Mouse (Mus musculus) layer of hippocampus, postnatal 14 days (tissue): ENCODE data around the gene Olfr1121. TPM values are rescaled to one million over a fixed set of nuclear protein-coding genes. Genes with fewer than 3 reads are reported as not detected.
"Not testable (repeated sequence)": the region's sequence is repeated elsewhere in the genome, so short reads cannot be mapped to it uniquely, and the experiment has no call there.

Source experiments
- DNase-seq, 2 experiments: peaks; one replicate each; pipeline ENCODE4 v3.0.0; 2021 to 2022; ENCODE audit warnings: low spot score in 2 of 2, mixed read lengths in 1 of 2
- long read RNA-seq, 2 experiments: library from polyadenylated mRNA; stranded (forward); transcript quantifications; one replicate each; pipeline ENCODE4 v2.0.0; 2021
- total RNA-seq, 2 experiments: library from RNA; stranded (reverse); gene quantifications; 2 replicates each; pipeline ENCODE4 v1.2.3; 2021

Olfr1121 gene
- total RNA-seq, result not detected
- long read RNA-seq, experiment 1, result 0 reads
- long read RNA-seq, experiment 2, result 0 reads

DNA sequence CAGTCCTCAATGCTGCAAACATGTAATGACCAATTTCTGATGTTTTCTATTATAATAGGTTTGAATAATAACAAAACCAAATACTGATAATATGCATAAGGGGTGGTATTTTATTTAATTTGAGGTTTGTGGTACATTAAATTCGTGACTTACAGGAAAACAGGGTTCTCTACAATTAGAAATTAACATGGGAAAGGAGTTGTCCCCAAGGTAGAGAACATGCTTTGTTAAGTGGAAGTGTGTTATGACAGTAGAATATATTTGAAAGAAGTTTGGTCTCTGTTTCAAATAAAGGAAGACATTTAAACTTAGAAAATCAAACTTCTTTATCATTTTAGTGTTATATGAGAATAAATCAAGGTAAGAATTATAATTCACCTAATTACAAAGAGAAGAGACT lies at the start of gene Olfr1121:
TSS of gene Olfr1121 (plus strand) at position 301 of the 400 bp plus-strand sequence.
- no peak for DNase-seq

DNA sequence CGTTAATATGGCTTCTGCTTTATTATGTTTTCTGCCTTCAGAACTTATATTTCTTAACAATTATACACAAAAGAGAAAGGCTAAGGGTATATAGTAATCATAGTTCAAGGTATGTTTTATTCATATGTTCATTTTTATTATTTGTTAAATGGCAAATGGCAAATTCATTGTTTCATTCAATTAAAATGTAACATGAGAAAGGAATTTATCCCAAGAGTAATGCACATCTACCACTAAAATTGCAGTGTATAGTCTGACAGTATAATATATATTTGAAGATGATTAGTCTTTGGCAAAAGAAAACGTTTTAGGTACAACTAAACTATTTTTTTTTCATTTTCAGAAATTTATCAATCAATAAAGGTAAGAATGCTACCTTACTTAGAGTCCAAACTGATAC lies 15.2 kb upstream of the Olfr1121 start, which contains the start of gene Olfr1120:
TSS of gene Olfr1120 (plus strand) at position 301 of the 400 bp plus-strand sequence.
- no peak for DNase-seq

DNA sequence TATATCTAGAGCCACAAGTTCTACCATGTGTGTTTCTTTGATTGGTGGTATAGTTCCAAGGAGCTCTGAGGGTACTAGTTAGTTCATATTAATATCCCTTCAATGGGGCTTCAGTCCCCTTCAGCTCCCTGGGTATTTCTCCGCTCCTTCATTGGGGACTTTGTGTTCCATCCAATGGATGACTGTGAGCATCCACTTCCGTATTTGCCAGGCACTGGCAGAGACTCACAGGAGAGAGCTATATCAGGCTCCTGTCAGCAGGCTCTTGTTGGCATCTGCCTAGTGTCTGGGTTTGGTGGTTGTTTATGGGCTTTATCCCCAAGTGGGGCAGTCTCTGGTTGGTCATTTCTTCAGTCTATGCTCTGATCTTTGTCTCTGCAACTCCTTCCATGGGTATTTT lies 9.6 kb upstream of the Olfr1121 start:
- DNase-seq, result not testable (repeated sequence)

DNA sequence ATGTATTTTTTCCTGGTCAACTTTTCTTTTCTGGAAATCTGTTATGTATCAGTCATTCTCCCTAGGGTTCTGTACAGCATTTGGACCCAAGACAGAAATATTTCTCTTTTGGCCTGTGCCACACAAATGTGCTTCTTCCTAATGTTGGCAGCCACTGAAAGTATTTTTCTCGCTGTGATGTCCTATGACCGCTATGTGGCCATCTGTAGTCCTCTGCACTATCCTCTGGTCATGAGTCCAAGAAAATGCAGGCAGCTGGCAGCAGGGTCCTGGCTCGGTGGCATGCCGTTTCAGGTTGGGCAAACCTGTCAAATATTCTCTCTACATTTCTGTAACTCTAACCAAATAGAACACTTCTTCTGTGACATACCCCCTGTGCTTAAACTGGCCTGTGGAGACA lies 2.0 kb downstream of the Olfr1121 start:
- no peak for DNase-seq

DNA sequence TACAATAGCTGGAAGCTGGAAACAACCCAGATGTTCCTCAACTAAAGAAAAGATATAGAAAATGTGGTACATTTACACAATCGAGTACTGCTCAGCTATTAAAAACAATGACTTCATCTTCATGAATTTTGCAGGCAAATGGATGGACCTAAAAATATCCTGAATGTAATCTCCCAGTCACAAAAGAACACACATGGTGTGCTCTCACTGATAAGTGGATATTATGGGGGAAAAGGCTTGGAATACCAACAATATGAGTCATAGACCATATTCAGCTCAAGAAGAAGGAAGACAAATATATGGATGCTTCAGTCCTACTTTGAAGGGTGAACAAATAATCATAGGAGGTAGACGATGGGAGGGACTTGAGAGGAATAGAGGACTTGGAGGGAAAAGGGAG lies 14.2 kb downstream of the Olfr1121 start:
- no peak for DNase-seq

- no peak for DNase-seq
Observed at GRCm38 (mm10) chr2:87385549-87385948, 15.9 kb downstream of the Olfr1121 start, which contains the start of gene Olfr1122. TSS of gene Olfr1122 (plus strand) at chr2:87385849.

DNA sequence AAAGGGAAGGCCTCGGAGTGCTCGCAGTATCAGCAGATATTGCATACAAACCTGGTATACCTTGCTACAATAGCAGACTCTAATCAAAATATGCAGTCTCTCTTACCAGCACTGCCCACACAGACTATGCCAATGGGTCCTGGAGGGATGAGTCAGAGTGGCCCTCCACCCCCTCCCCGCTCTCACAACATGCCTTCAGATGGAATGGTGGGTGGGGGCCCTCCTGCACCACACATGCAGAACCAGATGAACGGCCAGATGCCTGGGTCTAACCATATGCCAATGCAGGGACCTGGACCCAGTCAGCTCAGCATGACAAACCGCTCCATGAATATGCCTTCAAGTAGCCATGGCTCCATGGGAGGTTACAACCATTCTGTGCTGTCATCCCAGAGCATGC lies 23.9 kb downstream of the Olfr1121 start:
- not testable (repeated sequence) for DNase-seq

GRCm38 (mm10) chr2:87394686-87395085 lies 25.0 kb downstream of the Olfr1121 start:
- DNase-seq, result peak in 1 of 2 experiments; percentile 4

- DNase-seq, result no peak
Observed at GRCm38 (mm10) chr2:87416335-87416734, 46.6 kb downstream of the Olfr1121 start, which contains the start of gene Olfr1123. TSS of gene Olfr1123 (plus strand) at chr2:87416635.

Other genes with a start within 250 kb of the Olfr1121 start
- not detected for gene Olfr1110, start 229.6 kb upstream of the Olfr1121 start, total RNA-seq
- gene Olfr1111, start 217.3 kb upstream of the Olfr1121 start, total RNA-seq, result not detected
- gene Olfr1112, start 182.1 kb upstream of the Olfr1121 start, total RNA-seq, result not detected
- gene Olfr1113, start 160.9 kb upstream of the Olfr1121 start, total RNA-seq, result not detected
- gene Olfr1115, start 121.9 kb upstream of the Olfr1121 start, total RNA-seq, result not detected
- gene Olfr1116, start 102.4 kb upstream of the Olfr1121 start, total RNA-seq, result not detected
- not detected for gene Olfr1118, start 62.3 kb upstream of the Olfr1121 start, total RNA-seq
- gene Olfr1120, start 15.1 kb upstream of the Olfr1121 start, total RNA-seq, result not detected
- gene Olfr1122, start 16.0 kb downstream of the Olfr1121 start, total RNA-seq, result not detected
- gene Olfr1123, start 46.7 kb downstream of the Olfr1121 start, total RNA-seq, result not detected
- not detected for gene Olfr1124, start 60.4 kb downstream of the Olfr1121 start, total RNA-seq
- not detected for gene Olfr1126, start 84.1 kb downstream of the Olfr1121 start, total RNA-seq
- not detected for gene Pramel7, start 127.2 kb downstream of the Olfr1121 start, total RNA-seq
- not detected for gene Pramel6, start 136.7 kb downstream of the Olfr1121 start, total RNA-seq
- not detected for gene Olfr153, start 161.9 kb downstream of the Olfr1121 start, total RNA-seq
- gene Olfr1128, start 175.6 kb downstream of the Olfr1121 start, total RNA-seq, result not detected
- gene Olfr1129, start 204.0 kb downstream of the Olfr1121 start, total RNA-seq, result not detected
- not detected for gene Olfr1130, start 236.3 kb downstream of the Olfr1121 start, total RNA-seq